Mouse (Mus musculus): ENCODE measurements around the gene Gm42742.

Gm42742 gene

DNA sequence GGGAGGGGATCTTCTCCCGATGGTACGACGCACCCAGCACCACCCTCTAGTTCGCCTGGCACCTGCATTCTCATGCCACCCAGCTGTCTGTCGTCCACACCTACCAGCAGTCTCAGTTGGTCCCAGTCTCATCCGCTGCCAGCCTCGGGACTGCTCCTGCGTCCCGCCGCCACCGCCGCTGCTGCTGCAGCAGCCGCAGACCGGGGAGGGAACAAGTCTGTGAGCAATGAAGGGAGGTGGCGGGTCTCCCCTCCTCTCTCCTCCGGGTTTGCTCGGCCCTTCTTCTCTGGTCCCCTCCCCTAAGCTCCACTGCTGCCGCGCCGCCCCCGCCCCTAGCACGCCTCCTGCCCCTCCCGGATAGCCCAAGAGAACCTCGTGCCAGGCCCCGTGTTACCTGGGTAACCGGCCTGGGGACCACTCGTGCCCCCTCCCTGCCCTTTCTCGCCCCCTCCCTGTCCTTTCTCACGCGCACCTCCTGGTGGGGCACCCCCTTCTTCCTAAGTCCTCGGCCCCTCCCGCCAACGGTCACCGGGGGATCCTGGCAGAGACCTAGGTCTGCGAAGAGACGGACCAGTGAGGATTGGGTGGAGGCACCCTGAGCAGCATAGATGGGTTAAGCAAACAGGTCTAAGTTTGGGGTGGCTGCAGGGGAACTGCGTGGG, at the start of gene Gm42742, which contains the start of gene Prrt2:
Gm42742 (minus strand) TSS at position 197 of the 662 bp plus-strand sequence.
Prrt2 (minus strand) TSS at position 311 of the 662 bp plus-strand sequence.
- peak; percentile 72 for DNase-seq (ENCODE audit: low read depth, low spot score)

- no peak for DNase-seq (ENCODE audit: low read depth, low spot score)
Measured at GRCm38 (mm10) chr7:127066317-127066716, 45.4 kb upstream of the Gm42742 start.

GRCm38 (mm10) chr7:127065538-127065937, 44.6 kb upstream of the Gm42742 start:
- DNase-seq (ENCODE audit: low read depth, low spot score): peak; percentile 49

DNA sequence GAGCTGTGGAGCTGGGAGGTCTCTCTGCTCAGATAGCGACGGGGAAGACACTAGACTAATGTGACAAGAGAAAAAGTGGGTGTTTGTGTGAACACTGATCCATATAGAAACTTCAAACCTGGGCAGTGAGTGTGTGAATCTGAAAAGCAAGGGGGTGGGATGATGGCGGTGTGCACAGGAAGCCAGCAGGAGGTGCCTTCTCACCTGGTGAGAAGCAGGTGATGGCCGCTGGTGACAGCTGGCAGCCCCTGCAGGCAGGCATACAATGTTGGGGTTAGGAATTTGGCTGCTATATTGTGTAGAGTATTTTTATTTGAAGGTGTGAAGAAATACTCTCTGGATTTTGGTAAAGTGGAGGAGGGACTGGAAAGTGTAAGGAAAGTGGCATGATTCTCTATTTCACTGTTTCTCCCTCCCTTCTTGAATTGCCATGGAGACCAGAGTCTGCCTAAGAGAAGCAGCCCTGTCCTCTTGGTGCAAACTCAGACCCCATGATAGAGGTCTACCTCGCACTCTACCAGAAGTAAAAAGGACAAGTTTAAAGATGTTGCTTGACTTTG, 34.2 kb upstream of the Gm42742 start:
- no peak for DNase-seq (ENCODE audit: low read depth, low spot score)

GRCm38 (mm10) chr7:127041851-127042672, 21.2 kb upstream of the Gm42742 start, which contains the start of gene Kif22:
Gene Kif22, minus strand, starts transcription at chr7:127042471.
- DNase-seq (ENCODE audit: low read depth, low spot score): peak; percentile 91

GRCm38 (mm10) chr7:127031244-127031643, 10.3 kb upstream of the Gm42742 start:
- peak; percentile 78 for DNase-seq (ENCODE audit: low read depth, low spot score)

GRCm38 (mm10) chr7:127030172-127030571, 9.3 kb upstream of the Gm42742 start:
- no peak for DNase-seq (ENCODE audit: low read depth, low spot score)

GRCm38 (mm10) chr7:127027885-127028284, 7.0 kb upstream of the Gm42742 start:
- no peak for DNase-seq (ENCODE audit: low read depth, low spot score)

GRCm38 (mm10) chr7:127026984-127027726, 6.3 kb upstream of the Gm42742 start, which contains the start of gene Maz:
Gene Maz, minus strand, starts transcription at chr7:127027037.
- DNase-seq (ENCODE audit: low read depth, low spot score): peak; percentile 99

DNA sequence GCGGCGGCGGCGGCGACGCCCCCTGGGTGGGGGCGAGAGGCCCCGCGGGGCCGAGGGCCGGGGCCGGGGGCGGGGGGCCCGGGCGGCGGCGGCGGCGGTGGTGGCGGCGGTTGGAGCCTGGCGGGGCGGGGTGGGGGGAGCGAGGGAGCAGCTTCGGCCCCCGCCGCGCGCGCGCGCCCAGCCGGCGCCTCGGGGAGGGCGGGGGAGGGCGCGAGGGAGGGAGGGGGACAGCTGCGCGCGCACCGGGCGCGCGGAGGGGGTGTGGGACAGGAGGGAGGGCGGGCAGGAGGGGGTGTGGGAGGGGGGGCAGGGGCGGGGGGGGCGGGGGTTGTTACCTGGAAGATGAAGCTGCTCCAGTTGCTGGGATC, 5.7 kb upstream of the Gm42742 start:
- no peak for DNase-seq (ENCODE audit: low read depth, low spot score)

DNA sequence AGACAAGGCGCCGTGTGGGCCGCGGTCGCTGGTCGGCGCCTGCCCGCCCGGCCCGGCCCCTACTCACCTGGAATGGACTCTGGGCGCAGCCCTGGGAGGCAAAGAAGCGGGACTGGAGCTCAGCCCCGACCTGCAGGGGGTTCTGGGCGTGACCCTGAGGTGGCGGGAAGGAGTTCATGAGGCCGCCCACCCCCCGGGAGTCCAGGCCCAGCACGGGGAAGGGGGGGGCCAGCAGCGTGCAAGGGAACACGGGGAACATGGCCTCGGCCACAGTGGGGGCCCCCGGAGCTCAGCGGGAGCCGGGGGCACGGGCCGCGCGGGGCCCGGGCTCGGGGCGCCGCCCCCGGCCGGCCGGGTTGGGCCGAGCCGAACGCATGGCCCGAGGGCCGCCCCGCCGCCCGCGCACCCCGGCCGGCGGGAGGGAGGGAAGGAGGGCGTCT, 5.3 kb upstream of the Gm42742 start:
- DNase-seq (ENCODE audit: low read depth, low spot score): peak; percentile 87

GRCm38 (mm10) chr7:127025556-127026160, 4.8 kb upstream of the Gm42742 start:
- peak; percentile 53 for DNase-seq (ENCODE audit: low read depth, low spot score)

DNA sequence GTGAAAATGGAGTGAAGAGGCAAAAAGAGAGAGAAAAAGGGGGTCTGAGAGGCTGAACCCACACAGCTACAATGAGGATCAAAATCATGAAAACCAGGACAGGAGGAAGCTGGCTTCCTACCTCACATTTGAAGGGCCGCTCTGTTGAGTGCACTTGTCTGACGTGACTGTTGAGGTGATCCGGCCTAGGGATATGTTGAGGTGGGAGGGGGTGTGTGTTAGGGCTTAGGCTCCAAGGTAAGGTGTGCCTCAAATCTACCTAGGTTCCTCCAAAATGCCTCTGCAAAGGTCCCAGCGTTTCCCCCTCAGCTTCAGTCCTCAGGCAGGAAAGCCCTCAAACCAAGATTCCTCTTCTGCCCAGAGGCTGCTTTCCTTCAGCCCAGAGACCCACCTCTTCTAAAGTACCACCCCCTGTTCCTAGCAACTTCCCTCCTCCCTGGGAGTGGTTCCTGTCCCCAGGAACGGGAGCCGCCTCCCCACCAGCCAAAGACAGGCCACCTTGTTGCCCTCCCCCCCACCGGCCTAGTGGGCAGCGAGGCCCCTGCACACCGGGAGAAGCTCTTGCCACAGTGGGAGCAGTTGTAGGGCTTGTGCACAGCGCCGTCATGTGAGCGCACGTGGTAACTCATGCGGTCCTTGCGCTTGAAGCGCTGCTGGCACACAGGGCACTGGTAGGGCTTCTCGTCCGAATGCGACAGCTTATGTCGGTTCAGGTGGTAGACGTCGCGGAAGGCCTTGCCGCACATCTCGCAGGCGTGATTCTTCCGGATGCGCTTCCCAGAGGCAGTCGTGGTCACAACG, 4.1 kb upstream of the Gm42742 start:
- DNase-seq (ENCODE audit: low read depth, low spot score): peak; percentile 85

DNA sequence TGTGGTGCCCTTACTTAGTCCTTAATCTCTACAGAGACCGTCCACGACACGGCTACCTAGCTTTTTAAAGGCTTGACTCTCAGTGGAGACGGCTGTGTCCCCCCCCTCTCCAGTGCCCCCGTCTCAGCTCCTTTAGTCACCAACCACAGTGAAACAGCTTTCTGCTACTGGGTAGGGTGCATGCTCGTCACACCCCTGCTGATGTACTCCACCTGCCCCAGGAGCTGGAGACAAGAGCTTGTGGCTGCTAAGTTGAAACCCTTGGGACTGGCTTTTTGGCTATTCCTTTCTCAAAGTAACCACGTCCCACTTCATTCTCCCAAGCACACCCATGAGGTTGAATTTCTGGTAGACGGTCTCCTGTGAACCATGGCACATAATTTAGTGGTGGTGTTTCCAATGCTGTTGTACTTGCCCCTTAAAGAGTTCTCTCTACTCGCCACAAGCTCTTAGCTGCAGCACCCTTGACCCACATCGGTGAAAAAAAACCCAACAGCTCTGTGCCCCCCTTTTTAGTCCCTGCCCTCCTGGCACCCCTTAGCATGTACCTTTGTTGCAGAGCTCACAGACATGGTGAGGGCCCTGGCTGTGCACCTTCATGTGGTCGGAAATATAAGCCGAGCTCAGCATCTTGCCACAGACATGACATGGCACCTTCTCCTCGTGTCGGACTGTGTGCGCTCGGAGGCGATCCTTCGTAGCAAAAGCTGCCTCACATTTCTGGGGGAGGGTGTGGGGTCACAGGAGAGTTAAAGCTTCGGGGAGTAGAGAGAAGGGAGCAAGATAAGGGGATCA, 3.2 kb upstream of the Gm42742 start:
- no peak for DNase-seq (ENCODE audit: low read depth, low spot score)

DNA sequence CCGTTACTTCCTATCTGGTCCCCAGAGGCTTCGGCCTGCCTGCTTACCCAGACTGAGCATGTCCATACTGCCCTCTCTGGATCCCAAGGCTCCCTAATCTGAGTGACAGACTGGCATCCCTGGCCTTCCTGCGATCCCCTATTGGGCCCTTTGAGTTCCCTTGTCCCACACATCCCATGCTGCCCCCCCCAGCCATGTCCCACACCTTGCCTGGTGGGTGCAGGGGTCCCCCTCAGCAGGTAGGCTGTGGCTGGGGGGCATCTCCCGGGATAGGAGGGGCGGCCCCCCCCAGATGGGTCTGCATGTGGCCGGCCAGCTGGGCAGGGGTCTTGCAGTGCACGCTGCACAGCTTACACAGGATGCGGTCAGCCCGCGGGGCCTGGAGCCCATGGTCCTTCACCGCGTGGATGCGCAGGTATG, 2.4 kb upstream of the Gm42742 start:
- DNase-seq (ENCODE audit: low read depth, low spot score): no peak

- no peak for DNase-seq (ENCODE audit: low read depth, low spot score)
Measured at GRCm38 (mm10) chr7:127022528-127023271, 1.8 kb upstream of the Gm42742 start.

GRCm38 (mm10) chr7:127021563-127022527, 948 bp upstream of the Gm42742 start:
- DNase-seq (ENCODE audit: low read depth, low spot score): peak; percentile 55

- no peak for DNase-seq (ENCODE audit: low read depth, low spot score)
Measured at GRCm38 (mm10) chr7:127020491-127020890, 406 bp downstream of the Gm42742 start.

All from R1 (cell line).